ENCODE assay signal across 8 mouse cellular contexts in the genomic region with DNA sequence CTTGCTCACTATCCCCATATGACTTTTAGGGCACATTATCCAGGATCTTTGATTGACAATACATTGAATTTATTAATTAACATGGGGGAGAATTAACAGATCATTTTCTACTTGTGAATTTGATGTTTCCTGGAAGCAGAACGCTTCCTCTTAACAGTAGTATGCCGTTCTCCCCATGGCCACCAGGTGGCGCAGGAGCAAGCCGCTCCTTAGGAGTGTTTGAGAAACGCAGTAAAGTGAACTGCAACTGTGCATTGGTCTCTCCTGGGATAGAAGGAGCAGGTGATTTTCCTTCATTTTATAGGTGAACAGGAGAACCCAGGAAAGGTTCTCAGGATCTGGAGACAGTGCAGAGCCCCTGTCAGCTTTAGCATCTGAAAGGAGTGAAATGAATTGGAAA. TPM values are rescaled to one million over a fixed set of nuclear protein-coding genes. Genes with fewer than 3 reads are reported as not detected.
DNase-seq lines count a peak whose midpoint lies in the region; ATAC-seq and TF ChIP-seq lines count a peak whose summit lies in the region.

No protein-coding gene starts in this region.

- peak; percentile 54 for DNase-seq in gastrocnemius, adult 18-20 months (ENCODE audit: low spot score)
- no peak for DNase-seq in gastrocnemius, postnatal 25 days
- DNase-seq in WW6 (ENCODE audit: low read depth, low spot score): peak; percentile 22
- peak; percentile 53 to 78 for DNase-seq in cerebellum, postnatal 4 days (ENCODE audit: low spot score in 2 of 2)
- peak; percentile 69 for DNase-seq in heart, postnatal 0 days (ENCODE audit: low spot score)
- peak; percentile 62 to 76 for DNase-seq in left cerebral cortex, adult 2 months (ENCODE audit: extremely low spot score in 1 of 2, low spot score in 2 of 2)
- peak; percentile 89 for DNase-seq in naive thymus-derived CD4-positive, alpha-beta T cell, adult 2 months (ENCODE audit: low read depth)
- DNase-seq in stomach, postnatal 0 days (ENCODE audit: low spot score): peak; percentile 82

- intact Hi-C loops in left cerebral cortex, adult 2 months (cut with DNase I): loop anchor here (5.0 kb wide), 2 partner anchors 123 to 273 kb away; partner anchors contain the start of gene Aplf

- H3K27me3 ChIP-seq in heart, postnatal 0 days (ENCODE audit: control insufficient read depth, insufficient read depth, low read length): peaks cover 66% of the 10 kb centered on the region
- no peaks in the 10 kb centered on the region for H3K27me3 ChIP-seq in stomach, postnatal 0 days (ENCODE audit: control insufficient read depth, insufficient read depth, low read length)

- no peaks in the 10 kb centered on the region for H3K4me1 ChIP-seq in heart, postnatal 0 days (ENCODE audit: control insufficient read depth, insufficient read depth)
- H3K4me1 ChIP-seq in stomach, postnatal 0 days (replicated peaks; ENCODE audit: control insufficient read depth, insufficient read depth): no peaks in the 10 kb centered on the region

- 0 out of 2 replicates have a peak overlapping the region, but pooled peaks have one; percentile 2 for H3K4me2 ChIP-seq in heart, postnatal 0 days (ENCODE audit: low read depth, low read length)
- no peak overlapping the region for H3K4me2 ChIP-seq in stomach, postnatal 0 days (replicated peaks; ENCODE audit: low read depth)

- ATAC-seq in heart, postnatal 0 days (ENCODE audit: insufficient read depth, low read depth): peak; percentile 53; the same call in 1 of the 2 replicates
- ATAC-seq in stomach, postnatal 0 days (ENCODE audit: low FRiP score, low TSS enrichment): peak; percentile 49

- no peak overlapping the region for H3K27ac ChIP-seq in heart, postnatal 0 days (ENCODE audit: low read depth)
- no peak overlapping the region for H3K27ac ChIP-seq in left cerebral cortex, adult 2 months
- H3K27ac ChIP-seq in stomach, postnatal 0 days (replicated peaks): no peak overlapping the region

- H3K36me3 ChIP-seq in heart, postnatal 0 days (replicated peaks; ENCODE audit: control insufficient read depth, insufficient read depth, low read length): no peaks in the 10 kb centered on the region
- no peaks in the 10 kb centered on the region for H3K36me3 ChIP-seq in stomach, postnatal 0 days (ENCODE audit: control insufficient read depth, insufficient read depth, low read length)

- TF ChIP-seq EP300 in heart, postnatal 0 days (IDR thresholded peaks at IDR 0.05; ENCODE audit: low read depth): no peak
- no peak for TF ChIP-seq EP300 in stomach, postnatal 0 days (optimal IDR thresholded peaks at IDR 0.05)

- H3K9ac ChIP-seq in heart, postnatal 0 days (replicated peaks; ENCODE audit: low read depth, low read length): no peak overlapping the region
- H3K9ac ChIP-seq in stomach, postnatal 0 days (ENCODE audit: low read length): no peak overlapping the region

- WGBS in heart, postnatal 0 days: under 1% methylated on average over 5 of the region's 5 CpGs
- 2% methylated on average over 5 of the region's 5 CpGs for WGBS in stomach, postnatal 0 days

- H3K4me3 ChIP-seq in heart, postnatal 0 days (ENCODE audit: low read depth, low read length): no peak overlapping the region
- H3K4me3 ChIP-seq in left cerebral cortex, adult 2 months: no peak overlapping the region
- H3K4me3 ChIP-seq in stomach, postnatal 0 days (ENCODE audit: low read depth, low read length): no peak overlapping the region

- peak; percentile 98 for TF ChIP-seq CTCF in heart, postnatal 0 days (IDR thresholded peaks at IDR 0.05; ENCODE audit: low read depth)
- TF ChIP-seq CTCF in left cerebral cortex, adult 2 months (IDR thresholded peaks at IDR 0.05): peak; percentile 94
- TF ChIP-seq CTCF in stomach, postnatal 0 days (IDR thresholded peaks at IDR 0.05; ENCODE audit: low read depth): peak; percentile 99

- H3K9me3 ChIP-seq in heart, postnatal 0 days (replicated peaks; ENCODE audit: control insufficient read depth, low read length): no peaks in the 10 kb centered on the region
- H3K9me3 ChIP-seq in stomach, postnatal 0 days (ENCODE audit: control insufficient read depth, low read length): no peaks in the 10 kb centered on the region

RNA-seq across cellular contexts. Expression of gene Gkn3, which starts 10.4 kb away (rescaled TPM):
- total RNA-seq in gastrocnemius, adult 18-20 months (2021): 1 to 10 TPM; 1.3 to 1.7 TPM
- 1 to 10 TPM in 1 of 2 experiments, under 1 TPM in 1; 0.33 to 2.6 TPM for total RNA-seq in gastrocnemius, postnatal 25 days (2021)
- 1.7 TPM in 1 of 2 replicates, not detected in the other for total RNA-seq in heart, postnatal 0 days (2014; rRNA removed; ENCODE audit: low replicate concordance)
- polyA plus RNA-seq in heart, postnatal 0 days (2015; fragmentation: Nextera tagmentation; extraction: Ambion mirVana): 0.68 and 1.3 TPM in 2 replicates
- 1 to 10 TPM; 2.5 to 4.9 TPM for total RNA-seq in left cerebral cortex, adult 2 months (2021)
- 73.4 and 107 TPM in 2 replicates for polyA plus RNA-seq in stomach, postnatal 0 days (2015; fragmentation: Nextera tagmentation; extraction: Ambion mirVana)

RNA-seq across cellular contexts. Expression of gene Gkn2, which starts 26.0 kb away (rescaled TPM):
- total RNA-seq in gastrocnemius, adult 18-20 months (2021): not detected
- total RNA-seq in gastrocnemius, postnatal 25 days (2021): not detected
- not detected in 2 replicates for total RNA-seq in heart, postnatal 0 days (2014; rRNA removed; ENCODE audit: low replicate concordance)
- not detected in 2 replicates for polyA plus RNA-seq in heart, postnatal 0 days (2015; fragmentation: Nextera tagmentation; extraction: Ambion mirVana)
- not detected for total RNA-seq in left cerebral cortex, adult 2 months (2021)
- polyA plus RNA-seq in stomach, postnatal 0 days (2015; fragmentation: Nextera tagmentation; extraction: Ambion mirVana): 6,164 and 6,292 TPM in 2 replicates

RNA-seq across cellular contexts. Expression of gene Bmp10, which starts 29.7 kb away (rescaled TPM):
- total RNA-seq in gastrocnemius, adult 18-20 months (2021): not detected
- not detected for total RNA-seq in gastrocnemius, postnatal 25 days (2021)
- total RNA-seq in heart, postnatal 0 days (2014; rRNA removed; ENCODE audit: low replicate concordance): 30.0 and 106 TPM in 2 replicates
- 4.0 and 6.0 TPM in 2 replicates for polyA plus RNA-seq in heart, postnatal 0 days (2015; fragmentation: Nextera tagmentation; extraction: Ambion mirVana)
- not detected for total RNA-seq in left cerebral cortex, adult 2 months (2021)
- not detected in 2 replicates for polyA plus RNA-seq in stomach, postnatal 0 days (2015; fragmentation: Nextera tagmentation; extraction: Ambion mirVana)

RNA-seq across cellular contexts. Expression of gene Gkn1, which starts 48.4 kb away (rescaled TPM):
- not detected for total RNA-seq in gastrocnemius, adult 18-20 months (2021)
- not detected for total RNA-seq in gastrocnemius, postnatal 25 days (2021)
- not detected in 2 replicates for total RNA-seq in heart, postnatal 0 days (2014; rRNA removed; ENCODE audit: low replicate concordance)
- polyA plus RNA-seq in heart, postnatal 0 days (2015; fragmentation: Nextera tagmentation; extraction: Ambion mirVana): not detected in 2 replicates
- total RNA-seq in left cerebral cortex, adult 2 months (2021): under 1 TPM in 1 of 2 experiments, not detected in 1; 0.27 TPM
- 3,206 and 3,289 TPM in 2 replicates for polyA plus RNA-seq in stomach, postnatal 0 days (2015; fragmentation: Nextera tagmentation; extraction: Ambion mirVana)

Comparison
In these comparisons a context has a peak if more than half of its experiments do, and no peak if none do; other contexts are left out.
1. RNA of gene Bmp10, which starts 29.7 kb away (total RNA-seq): 30.0 to 106 TPM in heart, postnatal 0 days; not detected in gastrocnemius, adult 18-20 months, not detected in gastrocnemius, postnatal 25 days and not detected in left cerebral cortex, adult 2 months; every median in the first group is over 10 times any median in the second.
2. Peak in every context shown above with its lines, with median percentiles within 50 percentile points of each other: CTCF ChIP-seq.